Mouse (Mus musculus) right cerebral cortex, postnatal 14 days (tissue): ENCODE results near the gene Myt1l.
A peak's percentile ranks its signal among the peaks of the same experiment; 100 is the strongest.

Source experiments
- DNase-seq: peaks from one replicate; pipeline ENCODE4 v3.0.0; 2022

Myt1l gene

DNA sequence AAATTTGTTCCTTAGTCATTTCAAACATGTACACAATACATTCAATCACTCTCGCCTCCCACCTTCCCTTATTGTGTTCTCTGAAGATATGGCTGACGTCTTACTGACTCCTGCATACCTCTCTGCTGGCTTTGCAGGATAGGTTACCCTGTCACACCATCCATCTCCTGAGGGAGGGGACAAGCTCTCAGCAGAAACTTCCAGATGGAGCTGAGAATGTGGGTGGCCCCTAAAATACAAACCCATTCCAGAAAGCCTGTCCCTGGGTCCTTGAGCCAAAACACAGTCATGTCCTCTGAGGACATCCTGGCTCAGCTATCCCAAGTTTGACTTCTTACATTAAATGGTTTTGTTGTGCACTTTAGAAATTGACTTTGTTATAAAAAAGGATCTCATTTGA, 129.7 kb downstream of the Myt1l start:
- DNase-seq: no peak

DNA sequence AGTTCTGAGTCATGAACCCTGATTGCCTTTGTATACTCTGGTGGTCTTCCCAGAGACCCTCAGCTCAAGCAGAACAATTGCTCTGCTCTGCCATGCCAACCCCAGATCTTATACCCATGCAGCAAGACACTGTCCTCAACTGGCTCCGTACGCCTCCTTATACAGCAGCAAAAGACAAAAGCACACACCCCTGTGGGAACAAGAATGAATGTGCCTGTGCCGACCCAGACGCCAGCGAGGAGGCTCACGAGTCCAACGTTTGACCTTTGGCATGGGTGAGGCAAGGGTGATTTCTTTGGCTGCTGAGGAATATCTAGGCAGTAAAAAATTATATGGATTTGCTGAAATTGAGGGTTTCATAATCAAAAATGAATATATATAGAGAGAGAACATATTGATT, 143.8 kb downstream of the Myt1l start:
- DNase-seq: no peak

DNA sequence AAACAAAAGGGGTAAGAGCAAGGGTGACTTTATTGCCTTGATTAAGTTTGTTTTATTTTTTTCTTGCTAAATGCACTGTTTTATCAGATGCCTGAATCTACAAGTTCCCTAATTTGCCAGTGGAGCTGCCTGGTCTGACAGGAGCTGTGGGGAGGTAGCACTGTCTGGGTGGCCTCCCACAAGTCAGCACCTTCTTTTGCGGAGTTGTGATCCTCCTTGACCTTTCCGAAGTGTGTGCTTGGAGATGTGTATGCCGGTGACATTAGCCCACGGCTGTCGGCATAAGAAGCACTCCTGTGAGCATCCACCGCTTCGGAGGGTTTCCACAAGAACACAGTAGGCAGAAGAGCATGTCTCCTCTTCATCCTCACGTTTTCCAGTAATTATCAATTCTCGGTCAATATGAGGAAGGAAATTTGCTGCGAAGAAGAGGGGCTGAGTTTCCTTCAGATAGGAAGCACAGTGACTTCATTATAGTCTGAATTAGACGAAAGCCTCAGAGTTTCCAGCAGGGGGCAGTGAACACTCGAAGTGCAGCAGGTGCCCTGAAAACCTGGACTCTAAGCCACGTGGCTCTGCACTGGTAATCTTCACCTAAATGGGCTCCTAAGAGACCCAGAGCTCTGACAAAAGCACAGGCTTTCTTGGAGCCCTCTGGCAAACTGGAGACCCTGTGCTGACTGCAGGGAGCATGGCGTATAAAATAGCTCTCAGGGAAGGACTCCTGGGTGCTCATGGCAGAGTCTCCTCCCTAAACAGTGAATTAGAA, 147.6 kb downstream of the Myt1l start:
- peak; percentile 67 for DNase-seq

DNA sequence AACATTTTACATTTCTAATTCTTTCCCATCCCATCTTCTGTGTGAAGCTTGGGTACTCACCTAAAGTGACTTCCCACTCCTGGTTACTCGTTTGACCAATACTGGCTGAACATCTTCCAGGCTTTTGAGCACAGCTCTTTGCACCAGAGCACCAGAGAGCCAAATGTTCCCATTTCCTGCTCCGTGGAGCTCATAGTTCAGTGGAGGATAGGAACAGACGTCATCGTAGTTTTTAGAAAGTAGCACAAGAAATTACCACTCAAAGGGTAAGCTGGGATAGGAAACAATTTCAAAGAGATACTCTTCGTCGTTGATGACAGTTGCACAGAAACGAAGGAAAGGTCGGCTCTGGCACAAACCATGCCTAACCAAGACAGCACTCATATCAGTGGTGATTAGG, 154.2 kb downstream of the Myt1l start:
- DNase-seq: no peak

DNA sequence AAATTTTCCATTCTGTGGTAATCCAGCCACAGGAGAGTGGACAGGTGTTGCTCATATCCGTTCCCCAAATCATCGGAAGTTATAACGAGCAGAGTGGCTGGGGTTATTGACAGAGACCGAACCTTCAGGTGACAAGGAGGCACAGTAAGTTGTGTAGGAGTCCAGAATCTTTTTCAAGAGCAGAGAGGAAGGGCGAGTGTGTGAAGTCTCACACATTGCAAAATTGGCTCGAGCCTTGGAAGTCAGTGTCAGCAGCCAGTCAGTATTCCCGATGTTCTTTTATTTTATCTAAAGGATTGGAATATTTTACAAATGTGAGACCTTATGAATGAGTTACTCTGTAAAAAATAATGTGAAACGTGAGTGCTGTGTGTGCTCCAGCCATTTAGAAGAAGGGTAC, 154.8 kb downstream of the Myt1l start:
- DNase-seq: no peak

DNA sequence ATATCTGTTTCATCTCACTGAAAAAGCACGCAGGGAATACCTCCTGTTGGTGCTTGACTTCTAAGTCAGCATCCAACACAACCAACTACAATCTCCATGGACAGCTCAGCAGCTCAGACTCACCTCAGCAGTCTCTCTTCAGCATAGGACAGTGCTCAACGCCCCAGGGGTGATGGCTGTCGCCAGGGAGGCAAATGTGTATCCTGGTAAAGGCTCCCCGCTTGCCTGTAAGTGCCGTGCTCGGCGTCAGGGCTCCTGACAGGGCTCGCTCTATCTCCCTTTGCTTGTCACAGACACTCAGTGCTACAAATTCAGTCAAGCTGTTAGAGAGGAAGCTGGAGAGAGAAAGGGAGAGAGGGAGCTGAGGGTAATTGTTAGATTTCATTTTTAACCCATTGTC, 158.1 kb downstream of the Myt1l start:
- no peak for DNase-seq

DNA sequence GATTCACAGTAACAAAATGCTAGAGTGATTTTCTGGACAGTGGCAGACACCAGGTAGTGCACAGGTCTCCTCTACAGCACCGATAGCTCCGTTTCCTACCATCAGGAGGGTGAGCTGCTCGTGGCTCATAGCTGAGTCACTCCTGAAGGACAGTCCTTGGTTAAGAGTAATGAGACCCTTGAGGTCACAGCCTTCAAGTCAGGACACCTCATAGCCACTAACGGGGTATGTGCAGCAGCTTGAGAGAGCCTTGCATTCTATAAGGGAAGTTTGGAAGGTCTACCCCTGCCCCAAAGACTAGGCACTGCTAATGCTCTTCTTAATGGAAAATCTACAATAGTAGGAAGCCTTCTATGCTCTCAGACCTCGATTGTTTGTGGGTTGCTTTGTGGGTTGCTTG, 163.4 kb downstream of the Myt1l start:
- no peak for DNase-seq

DNA sequence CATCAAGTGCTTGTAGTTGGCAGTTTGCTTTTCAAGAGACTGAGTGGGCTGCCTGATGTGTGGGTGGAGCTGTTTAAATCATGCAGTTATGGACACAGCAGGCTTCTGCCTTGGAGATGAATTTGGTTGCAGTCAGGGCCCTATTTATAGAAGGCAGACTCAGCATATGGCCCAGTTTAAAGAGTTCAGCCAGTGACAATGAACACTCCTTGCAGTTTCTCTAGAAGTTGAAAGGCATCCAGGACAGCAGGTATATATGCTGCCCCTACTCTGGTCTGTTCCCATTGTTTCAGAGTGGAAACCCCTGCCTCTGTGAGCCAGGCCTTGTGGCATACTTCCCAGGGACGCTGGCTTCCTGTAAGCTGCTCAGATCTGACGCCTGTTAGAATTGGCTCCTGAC, 167.0 kb downstream of the Myt1l start:
- DNase-seq: peak; percentile 35

DNA sequence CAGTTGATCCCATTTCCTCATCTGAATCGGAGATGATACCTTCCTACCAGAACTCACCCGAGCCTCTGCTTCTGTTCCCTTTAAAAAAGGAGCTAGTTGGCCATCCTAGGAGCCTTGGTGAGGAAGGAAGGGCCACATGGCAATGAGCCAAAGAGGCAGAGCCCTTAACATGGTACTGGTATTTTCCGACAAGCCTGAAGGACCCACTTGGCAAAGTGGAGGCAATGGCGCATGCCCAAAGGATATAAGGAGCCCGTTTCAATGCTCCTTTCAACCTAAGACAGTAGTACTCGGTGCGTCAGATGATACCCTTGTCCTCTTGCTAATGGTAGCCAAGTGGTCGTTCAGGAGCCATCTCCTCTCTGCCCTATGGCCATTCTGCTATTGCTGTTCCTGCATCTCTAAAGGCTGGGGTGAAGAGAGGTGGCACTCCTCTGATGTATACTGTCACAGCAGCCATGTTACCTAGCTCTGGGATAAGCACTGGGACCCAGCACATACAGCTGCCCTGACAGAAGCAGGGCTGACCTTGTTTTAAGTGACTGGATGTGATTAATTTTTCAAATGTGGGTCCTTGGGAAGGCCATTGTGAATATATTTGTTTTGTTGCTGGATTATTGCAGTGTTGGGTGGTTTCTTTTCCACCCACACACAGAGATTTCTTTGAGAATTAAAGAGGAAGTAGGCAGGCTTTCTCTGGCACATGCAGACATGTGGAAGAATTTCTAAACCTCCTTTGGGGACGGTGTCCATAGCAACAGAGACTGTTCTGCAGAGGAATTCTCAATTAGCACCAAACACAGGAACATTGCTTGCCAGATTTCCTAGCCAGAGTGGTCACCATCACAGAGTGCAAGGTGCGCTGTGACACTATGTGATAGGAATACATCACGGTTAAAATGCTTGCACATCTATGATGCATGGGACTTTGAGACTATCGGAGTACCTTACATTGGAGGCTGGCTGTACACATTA, 169.6 kb downstream of the Myt1l start:
- peak; percentile 32 for DNase-seq

DNA sequence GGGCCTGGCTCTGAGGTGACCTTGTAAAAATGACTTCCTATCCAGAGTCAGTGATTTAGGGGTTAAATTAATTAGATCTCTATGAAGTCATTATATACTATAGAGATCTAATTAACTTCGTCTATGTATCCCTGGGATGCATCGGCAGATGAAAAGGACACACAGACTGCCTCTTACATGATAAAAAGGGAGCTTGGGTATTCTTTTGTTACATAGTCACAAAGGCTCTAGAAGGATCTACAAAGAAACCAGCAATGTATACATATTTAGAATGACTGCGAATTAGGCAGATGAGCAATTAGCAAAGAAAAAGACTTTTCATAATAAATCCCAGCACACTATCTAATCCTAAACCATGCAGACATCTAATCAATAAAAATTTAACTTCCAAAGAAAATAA, 170.4 kb downstream of the Myt1l start:
- no peak for DNase-seq

DNA sequence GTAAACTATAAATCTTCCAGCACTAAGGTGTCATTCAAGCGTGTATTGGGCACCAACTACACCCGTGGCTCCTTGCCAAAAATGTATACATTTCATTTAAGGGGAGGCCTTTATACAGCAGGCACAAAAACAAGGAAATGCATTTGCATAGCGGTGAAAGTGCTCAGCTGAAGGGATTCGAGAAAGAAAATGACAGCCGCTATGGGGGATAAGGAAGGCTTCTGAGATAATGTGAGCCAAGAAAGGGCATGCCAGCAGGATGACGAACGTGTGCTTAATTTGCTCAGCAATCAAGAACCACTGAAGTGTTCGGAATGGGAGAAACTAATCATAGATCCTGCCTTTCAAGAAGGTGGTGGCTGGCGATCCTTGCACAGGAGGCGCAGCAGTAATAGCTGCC, 170.8 kb downstream of the Myt1l start:
- DNase-seq: no peak

DNA sequence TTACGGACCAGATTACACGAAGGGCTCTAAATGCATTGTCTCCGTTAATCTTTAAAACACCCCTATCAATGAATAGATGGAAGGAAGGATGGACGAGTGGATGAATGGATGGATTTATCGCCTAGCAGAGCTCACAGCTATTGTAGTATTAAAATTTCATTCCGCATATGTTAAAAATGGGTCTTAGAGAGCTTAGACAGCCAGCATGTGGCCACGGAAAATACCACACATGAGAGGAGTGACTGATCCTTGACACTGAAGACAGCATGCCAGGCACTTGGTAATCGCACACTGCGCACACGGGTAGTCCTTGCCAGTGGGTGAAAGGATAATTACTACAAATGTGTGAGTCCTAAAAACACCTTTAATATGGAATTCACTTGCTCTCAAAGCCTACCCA, 171.2 kb downstream of the Myt1l start:
- DNase-seq: no peak

DNA sequence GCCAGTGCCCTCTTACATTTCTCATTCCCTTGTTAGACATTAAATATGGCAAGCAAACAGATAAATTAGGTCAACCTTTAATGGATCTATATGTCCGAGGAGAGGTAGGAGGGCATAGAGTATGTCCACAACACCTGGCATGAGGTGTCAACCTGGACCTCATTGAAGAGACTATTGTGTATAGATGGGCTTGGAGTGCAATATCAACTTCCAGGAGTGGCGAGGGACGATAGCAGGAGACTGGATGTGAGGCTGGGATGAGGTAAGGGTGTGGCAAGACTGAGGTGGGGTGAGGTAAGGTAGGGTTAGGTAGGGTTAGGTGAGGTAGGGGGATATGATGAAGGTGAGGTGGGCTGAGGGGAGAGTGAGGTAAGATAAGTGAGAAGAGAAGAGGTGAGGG, 171.8 kb downstream of the Myt1l start:
- DNase-seq: no peak

DNA sequence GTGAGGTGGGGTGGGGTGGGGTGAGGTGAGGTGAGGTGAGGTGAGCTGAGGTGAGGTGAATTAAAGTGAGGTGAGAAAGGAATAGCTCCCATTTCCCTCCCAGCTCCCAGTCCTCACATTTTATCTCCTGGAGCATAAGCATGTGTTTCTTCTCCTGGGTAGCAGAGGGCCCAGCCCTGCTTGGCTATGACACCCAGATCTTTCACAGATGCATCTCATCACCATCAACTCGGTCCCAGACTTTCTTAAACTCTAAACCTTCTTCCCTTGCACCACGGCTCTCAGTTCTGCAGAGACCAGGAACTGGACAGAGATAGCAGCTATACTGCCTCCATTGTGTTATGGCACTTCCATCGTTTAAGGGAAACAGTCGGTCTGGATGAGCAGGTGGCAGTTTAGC, 172.9 kb downstream of the Myt1l start:
- no peak for DNase-seq

DNA sequence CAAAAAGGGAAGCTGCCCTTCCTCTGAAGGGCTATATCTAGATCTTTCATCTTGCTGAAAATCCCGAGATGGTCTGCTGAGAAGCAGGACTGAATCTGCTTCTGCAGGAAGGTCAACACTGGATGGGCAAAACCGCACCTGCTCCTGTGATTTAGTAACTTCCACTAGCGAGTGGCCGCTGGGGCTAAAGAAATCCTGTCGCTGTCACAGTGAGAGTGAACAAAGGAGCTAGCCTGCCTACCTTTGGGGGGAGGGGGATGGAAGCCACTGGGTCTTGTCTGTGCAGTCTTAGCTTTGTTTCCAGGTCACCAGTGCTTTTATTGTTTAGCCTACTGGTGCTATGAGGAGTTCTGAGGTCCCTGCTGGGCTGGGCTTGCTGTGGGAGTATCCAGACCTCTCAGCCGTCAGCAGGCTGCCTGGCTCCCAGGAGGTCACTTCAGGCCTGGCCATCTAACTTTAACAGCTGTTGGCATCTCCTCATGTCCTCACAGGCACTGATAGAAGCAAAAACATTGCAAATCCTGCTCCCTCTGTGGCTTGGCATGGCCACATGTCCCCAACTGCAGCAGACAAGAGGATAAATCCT, 173.6 kb downstream of the Myt1l start:
- no peak for DNase-seq

DNA sequence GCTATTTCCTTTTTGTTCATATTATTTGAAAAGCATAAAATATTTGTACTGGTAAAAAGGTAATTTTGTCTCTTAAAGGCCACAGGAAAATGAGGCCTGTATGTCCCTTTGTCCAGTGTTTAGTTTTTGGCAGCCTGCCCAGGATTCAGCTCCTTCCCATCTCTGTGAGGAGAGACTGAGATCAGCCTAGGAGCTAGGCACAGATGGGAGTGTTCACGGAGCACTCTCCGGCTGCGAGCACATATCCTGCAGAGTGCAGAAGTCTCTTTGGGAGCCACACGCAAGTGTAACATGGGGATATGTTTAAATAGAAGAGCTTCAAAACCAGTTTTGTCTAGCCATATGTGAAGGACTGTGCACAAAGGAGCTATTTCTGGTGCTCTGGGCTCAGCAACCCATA, 174.4 kb downstream of the Myt1l start:
- DNase-seq: peak; percentile 64

DNA sequence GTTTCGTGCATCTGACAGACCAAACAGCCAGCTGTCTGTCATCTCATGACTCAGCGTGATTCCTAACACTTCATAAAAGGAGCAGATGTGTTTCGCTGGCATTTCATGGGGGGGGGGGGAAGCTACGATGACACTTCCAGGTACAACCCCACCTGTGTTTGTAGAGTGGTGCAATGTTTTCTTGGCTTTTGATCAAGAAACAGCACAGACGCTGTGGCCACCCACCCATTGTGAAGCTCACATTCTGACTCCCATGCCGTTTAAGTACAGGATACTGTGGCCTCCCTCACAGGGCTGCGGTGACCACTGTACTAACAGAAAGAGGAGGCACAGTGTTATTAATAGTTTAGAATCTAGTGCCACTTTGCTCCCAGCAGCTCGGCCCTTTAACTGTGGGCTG, 175.4 kb downstream of the Myt1l start:
- no peak for DNase-seq

DNA sequence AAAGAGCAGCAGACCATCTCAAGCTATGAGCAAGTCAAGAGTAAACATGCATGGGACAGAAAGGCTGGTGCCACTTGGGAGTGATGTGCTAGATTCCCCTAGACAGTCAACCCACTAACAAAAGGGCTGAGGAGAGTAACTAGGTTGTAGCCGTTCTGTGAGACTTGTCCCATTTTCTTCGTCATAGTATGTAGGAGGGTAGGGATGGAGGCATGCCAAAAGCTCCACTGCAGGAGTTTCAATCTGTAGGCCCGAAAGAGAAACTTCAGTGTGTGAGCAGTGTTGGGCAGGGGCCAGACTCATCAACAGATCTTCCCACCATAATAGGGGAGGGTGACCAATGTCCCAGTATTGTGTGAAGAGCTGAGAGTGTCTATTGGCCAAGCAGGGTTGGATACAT, 178.9 kb downstream of the Myt1l start:
- DNase-seq: peak; percentile 61

DNA sequence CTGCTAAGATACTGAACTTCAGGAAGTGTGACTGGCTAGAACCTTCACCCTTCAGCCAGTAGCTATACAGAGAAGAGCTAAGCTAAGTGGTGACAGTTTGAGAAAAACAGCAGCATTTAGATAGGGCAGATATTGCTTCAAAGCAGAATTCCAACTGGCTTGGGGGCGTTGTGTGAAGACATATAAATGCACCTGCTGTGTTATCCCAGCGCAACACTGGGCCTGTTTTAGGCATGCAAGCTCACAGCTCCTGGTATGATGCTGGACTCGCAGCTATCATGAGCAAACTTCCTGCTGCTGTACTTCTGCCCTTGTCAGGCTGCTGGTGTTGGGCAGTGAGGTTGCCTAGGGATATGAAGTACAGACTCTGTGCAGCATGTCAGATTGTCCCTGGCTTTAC, 180.0 kb downstream of the Myt1l start:
- DNase-seq: no peak

DNA sequence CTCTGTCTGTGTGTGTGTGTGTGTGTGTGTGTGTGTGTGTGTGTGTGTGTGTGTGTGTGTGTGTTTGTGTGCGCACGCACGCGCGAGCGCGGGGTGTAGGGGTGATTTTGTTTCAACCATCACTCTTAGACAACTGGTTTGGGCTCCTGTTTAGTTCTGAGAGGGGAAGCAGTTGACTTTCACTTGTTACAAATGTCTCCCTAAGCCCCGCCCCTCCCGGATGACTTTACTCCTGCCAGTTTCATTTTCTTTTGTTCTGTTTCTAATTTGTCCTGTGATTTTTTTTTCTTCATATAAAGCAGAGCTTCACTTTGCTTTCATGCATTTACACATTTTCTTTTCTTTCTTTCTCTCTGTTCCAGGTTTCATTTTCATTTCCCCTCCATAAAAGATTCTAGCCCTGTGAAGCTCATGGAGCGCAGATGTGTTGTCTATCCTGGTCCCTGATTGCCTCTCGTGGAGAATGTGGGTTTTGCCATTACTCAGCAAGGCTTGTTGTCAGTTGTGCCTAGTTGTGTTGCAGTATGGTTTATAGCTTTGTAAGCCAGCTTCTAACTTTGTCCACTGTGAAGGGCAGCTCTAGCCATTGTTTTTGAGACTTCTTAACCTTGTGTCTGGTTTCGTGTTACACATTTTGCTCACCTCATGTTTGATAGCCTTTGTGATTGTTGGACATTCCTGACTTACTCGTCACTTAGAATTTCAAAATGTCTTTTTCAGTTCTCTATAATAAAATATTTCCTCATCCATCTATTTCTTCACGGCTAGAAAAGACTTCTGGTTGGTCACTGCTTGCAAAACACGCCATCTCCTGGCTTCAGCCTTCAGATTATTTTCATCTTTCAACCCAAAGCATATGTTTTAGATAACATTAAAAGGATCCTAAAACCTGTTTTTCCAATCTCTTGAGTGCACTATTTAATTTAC, 184.9 kb downstream of the Myt1l start:
- no peak for DNase-seq

DNA sequence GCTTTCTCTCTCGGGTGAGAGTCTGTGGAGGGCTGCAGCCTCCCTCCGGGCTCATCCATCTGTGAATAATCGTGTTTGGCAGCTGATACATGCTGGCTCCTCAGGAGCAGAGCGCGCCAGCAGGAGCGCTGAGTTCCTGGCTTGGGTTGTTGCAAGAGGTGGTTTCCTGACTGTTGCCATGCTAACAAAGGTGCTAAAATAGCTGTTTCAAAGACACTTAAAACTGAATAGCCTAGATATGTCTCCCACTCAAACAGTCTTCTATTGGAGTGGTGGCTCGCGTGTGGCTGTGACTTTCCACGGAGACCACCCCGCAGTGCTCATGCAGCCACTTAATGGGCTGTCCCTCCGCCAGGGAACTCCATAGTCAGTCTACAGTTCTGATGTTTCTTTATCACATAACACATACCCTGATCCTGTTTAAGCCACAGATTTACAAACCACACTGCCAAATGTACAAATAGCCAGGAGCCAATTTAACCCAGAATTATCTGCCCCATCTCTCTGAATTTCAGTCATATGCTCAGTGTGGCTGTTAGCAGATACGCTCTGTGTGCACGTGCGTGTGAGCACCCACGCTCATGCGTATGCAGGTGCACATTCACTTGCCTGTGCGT, 195.6 kb downstream of the Myt1l start:
- DNase-seq: peak; percentile 51

DNA sequence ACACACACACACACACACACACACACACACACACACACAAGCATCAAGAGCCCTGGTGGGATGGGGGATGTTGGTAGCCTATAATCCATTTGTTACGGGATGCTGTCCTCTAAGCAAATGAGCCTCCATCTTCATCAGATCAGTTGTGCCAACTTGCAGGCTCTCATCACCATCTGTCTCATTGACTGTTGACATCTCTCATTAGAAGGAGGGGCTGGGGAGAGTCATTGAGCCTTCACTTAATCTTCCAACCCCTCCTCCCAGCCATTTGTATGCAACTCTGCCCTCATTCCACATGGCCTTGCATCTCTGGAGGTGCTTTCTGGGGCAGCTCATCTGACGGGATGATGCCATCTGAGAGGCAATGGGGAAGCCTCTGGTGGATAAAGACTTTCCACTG, 200.1 kb downstream of the Myt1l start:
- no peak for DNase-seq
